Mouse (Mus musculus) embryonic stem cell, embryonic (primary cell): ENCODE measurements at regions not wholly inside any gene's neighbourhood (a gene's known extent, or its start where the extent isn't known, plus 50 kb on each side); places are given as distances from the start of the nearest gene placed in this dataset.

ENCODE experiments used
- CTCF ChIA-PET, 4 experiments: fragments of 300-600 bp in 2 of 4; fragments of 350-600 bp in 2 of 4; sonication (Branson Sonifier 250); formaldehyde crosslinking; loops; one replicate each; lab custom pipeline; 2022; ENCODE audit warnings: inconsistent platforms in 2 of 4; lab: Charles Lee
- POLR2A ChIA-PET, 4 experiments: fragments of 300-600 bp in 2 of 4; fragments of 350-600 bp in 2 of 4; sonication (Branson Sonifier 250); formaldehyde crosslinking; loops; one replicate each; lab custom pipeline; 2022; ENCODE audit warnings: antibody characterized with exemption in 4 of 4, inconsistent platforms in 1 of 4; lab: Charles Lee

GRCm38 (mm10) chr12:9166218-9166908, 136.6 kb downstream of the Ttc32 start:
- CTCF ChIA-PET: interaction anchor here (0.5 to 1.4 kb wide), 31 partner anchors 8 to 1649 kb away, joined by 3 to 14 read pairs (median 3); partner anchors contain the start of gene Osr1 (in 1 of the 4)
- POLR2A ChIA-PET: no interaction called here

- CTCF ChIA-PET: no interaction called here
- POLR2A ChIA-PET: no interaction called here
Observed at GRCm38 (mm10) chr12:9169008-9169407, 139.2 kb downstream of the Ttc32 start.

- ChIA-PET CTCF (no interaction called here), POLR2A (no interaction called here)
Observed at GRCm38 (mm10) chr12:9173680-9174079, 143.9 kb downstream of the Ttc32 start.

GRCm38 (mm10) chr12:9174327-9174726, 144.5 kb downstream of the Ttc32 start:
- ChIA-PET CTCF (interaction anchor here in 1 of 4 experiments (1.7 kb wide), 1 partner anchor 8 kb away, joined by 4 read pairs; no protein-coding TSS in a partner anchor), POLR2A (no interaction called here)

- ChIA-PET CTCF (interaction anchor here in 1 of 4 experiments (1.7 kb wide), 1 partner anchor 10 kb away, joined by 4 read pairs; no protein-coding TSS in a partner anchor), POLR2A (interaction anchor here in 1 of 4 experiments (0.6 kb wide), 1 partner anchor 405 kb away, joined by 3 read pairs; the partner anchor contains the start of gene Sdc1)
Observed at GRCm38 (mm10) chr12:9176198-9176597, 146.4 kb downstream of the Ttc32 start.

- ChIA-PET POLR2A (interaction anchor here in 1 of 4 experiments (0.8 kb wide), 1 partner anchor 12 kb away, joined by 4 read pairs; no protein-coding TSS in a partner anchor), CTCF (interaction anchor here in 1 of 4 experiments (1.1 kb wide), 1 partner anchor 12 kb away, joined by 3 read pairs; no protein-coding TSS in a partner anchor)
Observed at GRCm38 (mm10) chr12:9178626-9179025, 148.8 kb downstream of the Ttc32 start.

- CTCF ChIA-PET: no interaction called here
- POLR2A ChIA-PET: no interaction called here
Observed at GRCm38 (mm10) chr12:9180677-9181076, 150.9 kb downstream of the Ttc32 start.

GRCm38 (mm10) chr12:9191721-9192120, 161.9 kb downstream of the Ttc32 start:
- POLR2A ChIA-PET: no interaction called here

GRCm38 (mm10) chr12:9199321-9199720, 169.5 kb downstream of the Ttc32 start:
- POLR2A ChIA-PET: no interaction called here

More at GRCm38 (mm10) chr12:9191721-9192120, 161.9 kb downstream of the Ttc32 start:
- CTCF ChIA-PET: interaction anchor here in 1 of 4 experiments (0.6 kb wide), 1 partner anchor 346 kb away, joined by 4 read pairs; no protein-coding TSS in a partner anchor

GRCm38 (mm10) chr12:9212211-9212610, 182.4 kb downstream of the Ttc32 start:
- ChIA-PET CTCF (no interaction called here), POLR2A (no interaction called here)

More at GRCm38 (mm10) chr12:9199321-9199720, 169.5 kb downstream of the Ttc32 start:
- CTCF ChIA-PET: interaction anchor here in 1 of 4 experiments (0.9 kb wide), 1 partner anchor 100 kb away, joined by 3 read pairs; no protein-coding TSS in a partner anchor

- POLR2A ChIA-PET: no interaction called here
Observed at GRCm38 (mm10) chr12:9224971-9225370, 195.2 kb downstream of the Ttc32 start.

GRCm38 (mm10) chr12:9227901-9228300, 198.1 kb downstream of the Ttc32 start:
- CTCF ChIA-PET: no interaction called here
- POLR2A ChIA-PET: no interaction called here

More at GRCm38 (mm10) chr12:9224971-9225370, 195.2 kb downstream of the Ttc32 start:
- CTCF ChIA-PET: no interaction called here

- CTCF ChIA-PET: interaction anchor here in 1 of 4 experiments (0.6 kb wide), 1 partner anchor 45 kb away, joined by 3 read pairs; no protein-coding TSS in a partner anchor
- POLR2A ChIA-PET: no interaction called here
Observed at GRCm38 (mm10) chr12:9228486-9228885, 198.7 kb downstream of the Ttc32 start.

GRCm38 (mm10) chr12:9229981-9230380, 200.2 kb downstream of the Ttc32 start:
- CTCF ChIA-PET: interaction anchor here in 2 of 4 experiments (0.6 to 0.7 kb wide), 2 partner anchors 20 to 882 kb away, joined by 3 to 5 read pairs; no protein-coding TSS in a partner anchor
- POLR2A ChIA-PET: interaction anchor here in 1 of 4 experiments (0.7 kb wide), 1 partner anchor 1104 kb away, joined by 3 read pairs; no protein-coding TSS in a partner anchor

- ChIA-PET POLR2A (no interaction called here), CTCF (interaction anchor here in 2 of 4 experiments (0.6 to 0.7 kb wide), 4 partner anchors 20 to 883 kb away, joined by 3 to 6 read pairs (median 4); no protein-coding TSS in a partner anchor)
Observed at GRCm38 (mm10) chr12:9230576-9230975, 200.8 kb downstream of the Ttc32 start.

- POLR2A ChIA-PET: interaction anchor here in 2 of 4 experiments (0.6 to 0.7 kb wide), 2 partner anchors 189 to 1275 kb away, joined by 3 read pairs; no protein-coding TSS in a partner anchor
- CTCF ChIA-PET: interaction anchor here in 1 of 4 experiments (1.1 kb wide), 1 partner anchor 19 kb away, joined by 3 read pairs; no protein-coding TSS in a partner anchor
Observed at GRCm38 (mm10) chr12:9232431-9232830, 202.6 kb downstream of the Ttc32 start.

GRCm38 (mm10) chr12:9235866-9236265, 206.1 kb downstream of the Ttc32 start:
- POLR2A ChIA-PET: no interaction called here

GRCm38 (mm10) chr12:9237538-9237937, 207.7 kb downstream of the Ttc32 start:
- POLR2A ChIA-PET: no interaction called here
- CTCF ChIA-PET: interaction anchor here in 1 of 4 experiments (0.6 kb wide), 1 partner anchor 1975 kb away, joined by 3 read pairs; no protein-coding TSS in a partner anchor

More at GRCm38 (mm10) chr12:9235866-9236265, 206.1 kb downstream of the Ttc32 start:
- CTCF ChIA-PET: no interaction called here

- CTCF ChIA-PET: no interaction called here
- POLR2A ChIA-PET: no interaction called here
Observed at GRCm38 (mm10) chr12:9237955-9238354, 208.2 kb downstream of the Ttc32 start.
